Mouse (Mus musculus): ENCODE measurements at regions not wholly inside any gene's neighbourhood (a gene's known extent, or its start where the extent isn't known, plus 50 kb on each side); places are given as distances from the start of the nearest gene placed in this dataset.

DNA sequence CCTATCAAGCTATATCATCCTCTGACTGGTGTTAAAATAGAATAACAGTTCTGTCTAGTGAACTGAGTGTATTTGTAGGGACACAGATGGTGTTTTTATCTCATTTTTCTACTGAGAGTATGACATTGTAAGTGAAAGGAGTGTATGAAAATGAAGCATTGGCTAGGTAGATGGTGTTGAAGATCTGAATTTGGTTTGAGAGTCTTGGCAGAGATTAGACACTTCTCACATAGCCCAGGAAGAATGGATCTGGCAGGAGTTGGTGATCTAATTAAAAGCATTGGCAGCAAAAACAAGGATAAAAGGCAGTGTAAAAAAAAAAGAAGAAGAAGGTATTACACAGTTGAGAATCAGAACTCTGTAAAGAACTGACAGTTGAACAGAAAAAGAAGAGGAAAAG, 900.4 kb upstream of the Pabpc4l start:
- intact Hi-C loops (cut with DNase I) = no loop called here
- DNase-seq (ENCODE audit: extremely low spot score in 1 of 2, low spot score in 2 of 2) = no peak
- Histone ChIP-seq H3K4me3 (no peak overlapping the region), H3K27ac (no peak overlapping the region)
- TF ChIP-seq CTCF (IDR thresholded peaks at IDR 0.05) = no peak

- Histone ChIP-seq H3K4me3 (no peak overlapping the region), H3K27ac (no peak overlapping the region)
- DNase-seq (ENCODE audit: extremely low spot score in 1 of 2, low spot score in 2 of 2) = no peak
- intact Hi-C loops (cut with DNase I) = no loop called here
- no peak for TF ChIP-seq CTCF (IDR thresholded peaks at IDR 0.05)
These were observed 868.5 kb upstream of the Pabpc4l start for GRCm38 (mm10) chr3:47316356-47317028.

- Histone ChIP-seq H3K4me3 (no peak overlapping the region), H3K27ac (no peak overlapping the region)
- no peak for TF ChIP-seq CTCF (IDR thresholded peaks at IDR 0.05)
- no peak for DNase-seq (ENCODE audit: extremely low spot score in 1 of 2, low spot score in 2 of 2)
- intact Hi-C loops (cut with DNase I) = loop anchor here (1.0 kb wide), 1 partner anchor 9 kb away; no protein-coding TSS in a partner anchor
These were observed 833.8 kb upstream of the Pabpc4l start for GRCm38 (mm10) chr3:47281783-47282182.

- intact Hi-C loops (cut with DNase I) = no loop called here
- no peak for TF ChIP-seq CTCF (IDR thresholded peaks at IDR 0.05)
These were observed 832.3 kb upstream of the Pabpc4l start for GRCm38 (mm10) chr3:47280270-47280669.

DNA sequence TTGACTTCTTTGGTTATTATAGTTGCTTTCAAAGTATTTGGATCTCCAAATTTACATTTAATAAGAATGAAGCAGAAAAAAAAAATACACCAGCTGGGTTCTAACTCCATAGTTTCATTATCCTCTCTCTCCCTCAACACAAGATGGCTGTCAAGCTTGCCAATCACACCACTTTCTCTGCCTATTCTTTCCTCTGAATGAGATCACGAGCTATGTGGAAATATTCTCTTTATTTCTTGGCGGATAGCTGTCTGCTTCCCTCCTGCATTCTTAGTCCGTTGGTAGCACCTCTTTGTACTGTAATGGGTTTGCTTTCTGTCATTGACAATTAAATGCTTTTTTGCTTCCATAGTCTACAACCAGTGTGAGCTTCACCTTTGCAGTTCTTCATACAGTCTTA, 793.0 kb upstream of the Pabpc4l start:
- Histone ChIP-seq H3K27ac (no peak overlapping the region), H3K4me3 (no peak overlapping the region)
- no peak for DNase-seq (ENCODE audit: extremely low spot score in 1 of 2, low spot score in 2 of 2)
- TF ChIP-seq CTCF (IDR thresholded peaks at IDR 0.05) = no peak
- intact Hi-C loops (cut with DNase I) = no loop called here

More at GRCm38 (mm10) chr3:47280270-47280669, 832.3 kb upstream of the Pabpc4l start:
- no peak overlapping the region for H3K4me3 ChIP-seq
- DNase-seq (ENCODE audit: extremely low spot score in 1 of 2, low spot score in 2 of 2) = no peak
- no peak overlapping the region for H3K27ac ChIP-seq

- TF ChIP-seq CTCF (IDR thresholded peaks at IDR 0.05) = no peak; the same call in 1 of the 2 replicates
- H3K27ac ChIP-seq = no peak overlapping the region
These were observed 782.2 kb upstream of the Pabpc4l start for GRCm38 (mm10) chr3:47230234-47230633.

GRCm38 (mm10) chr3:47218587-47218986, 770.6 kb upstream of the Pabpc4l start:
- DNase-seq (ENCODE audit: extremely low spot score in 1 of 2, low spot score in 2 of 2) = no peak
- no peak overlapping the region for H3K27ac ChIP-seq
- intact Hi-C loops (cut with DNase I) = no loop called here
- TF ChIP-seq CTCF (IDR thresholded peaks at IDR 0.05) = no peak
- H3K4me3 ChIP-seq = no peak overlapping the region

More at GRCm38 (mm10) chr3:47230234-47230633, 782.2 kb upstream of the Pabpc4l start:
- intact Hi-C loops (cut with DNase I) = no loop called here
- no peak for DNase-seq (ENCODE audit: extremely low spot score in 1 of 2, low spot score in 2 of 2)
- no peak overlapping the region for H3K4me3 ChIP-seq

DNA sequence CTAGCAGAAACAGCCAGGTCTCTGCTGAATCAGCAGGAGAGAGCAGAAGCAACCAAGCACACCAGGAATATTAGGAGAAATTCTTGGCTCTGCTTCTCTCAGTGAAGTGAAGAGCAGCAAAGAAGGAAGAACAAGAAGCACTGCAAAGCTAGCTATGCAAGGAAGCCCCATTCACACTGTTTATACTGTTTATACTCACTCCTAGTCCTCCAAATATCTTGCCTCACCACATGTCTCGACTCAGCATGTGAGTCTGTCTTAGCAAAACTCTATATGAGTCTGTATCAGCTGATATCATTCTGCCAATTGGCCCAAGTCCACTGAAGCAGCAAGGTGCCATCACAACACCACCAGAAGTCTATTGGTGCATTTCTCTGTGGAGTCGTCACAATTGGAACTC, 765.1 kb upstream of the Pabpc4l start:
- Histone ChIP-seq H3K4me3 (no peak overlapping the region), H3K27ac (no peak overlapping the region)
- TF ChIP-seq CTCF (IDR thresholded peaks at IDR 0.05) = no peak
- intact Hi-C loops (cut with DNase I) = no loop called here
- no peak for DNase-seq (ENCODE audit: extremely low spot score in 1 of 2, low spot score in 2 of 2)

GRCm38 (mm10) chr3:47197584-47197983, 749.6 kb upstream of the Pabpc4l start:
- H3K4me3 ChIP-seq = no peak overlapping the region
- TF ChIP-seq CTCF (IDR thresholded peaks at IDR 0.05) = no peak
- no peak for DNase-seq (ENCODE audit: extremely low spot score in 1 of 2, low spot score in 2 of 2)
- intact Hi-C loops (cut with DNase I) = no loop called here
- no peak overlapping the region for H3K27ac ChIP-seq

DNA sequence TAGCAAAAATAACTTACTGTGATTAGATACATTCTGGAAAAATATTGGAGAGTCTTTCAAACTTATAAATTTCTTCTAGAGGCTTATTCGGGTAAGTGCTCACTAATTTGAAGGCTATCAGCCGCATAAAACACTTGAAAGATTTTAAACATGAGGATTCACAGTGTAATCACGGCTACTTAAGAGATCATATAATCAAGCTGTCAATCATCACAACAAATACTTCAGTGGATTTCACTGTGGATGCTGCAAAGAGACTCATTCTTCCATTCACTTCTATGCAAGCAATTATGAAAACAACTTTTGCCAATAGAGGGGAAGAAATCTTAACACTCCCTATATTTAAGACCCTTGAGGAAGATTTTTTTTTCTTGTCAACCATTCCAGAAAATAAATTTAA, 736.2 kb upstream of the Pabpc4l start:
- no peak for DNase-seq (ENCODE audit: extremely low spot score in 1 of 2, low spot score in 2 of 2)
- no peak for TF ChIP-seq CTCF (IDR thresholded peaks at IDR 0.05)
- Histone ChIP-seq H3K27ac (no peak overlapping the region), H3K4me3 (no peak overlapping the region)
- intact Hi-C loops (cut with DNase I) = no loop called here

DNA sequence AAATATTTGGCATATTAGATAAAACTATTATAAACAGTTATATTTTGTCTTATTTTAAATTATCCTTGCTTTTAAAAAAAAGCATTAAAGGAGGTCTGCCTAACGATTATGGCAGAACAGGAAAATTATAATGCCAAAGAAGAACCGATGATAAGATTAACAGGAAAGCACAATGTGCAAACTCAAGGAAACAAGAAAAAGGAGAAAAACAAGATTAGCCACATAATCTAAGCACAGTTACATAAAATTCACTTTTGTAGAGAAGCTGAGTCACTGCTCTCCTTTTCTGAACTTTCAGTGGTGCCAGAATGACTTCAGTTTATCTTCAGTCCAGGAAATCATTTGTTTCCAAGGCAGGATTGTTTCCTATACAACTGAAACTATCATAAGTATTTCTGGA, 734.7 kb upstream of the Pabpc4l start:
- no peak for TF ChIP-seq CTCF (IDR thresholded peaks at IDR 0.05)
- Histone ChIP-seq H3K4me3 (no peak overlapping the region), H3K27ac (no peak overlapping the region)
- DNase-seq (ENCODE audit: extremely low spot score in 1 of 2, low spot score in 2 of 2) = no peak
- intact Hi-C loops (cut with DNase I) = no loop called here

DNA sequence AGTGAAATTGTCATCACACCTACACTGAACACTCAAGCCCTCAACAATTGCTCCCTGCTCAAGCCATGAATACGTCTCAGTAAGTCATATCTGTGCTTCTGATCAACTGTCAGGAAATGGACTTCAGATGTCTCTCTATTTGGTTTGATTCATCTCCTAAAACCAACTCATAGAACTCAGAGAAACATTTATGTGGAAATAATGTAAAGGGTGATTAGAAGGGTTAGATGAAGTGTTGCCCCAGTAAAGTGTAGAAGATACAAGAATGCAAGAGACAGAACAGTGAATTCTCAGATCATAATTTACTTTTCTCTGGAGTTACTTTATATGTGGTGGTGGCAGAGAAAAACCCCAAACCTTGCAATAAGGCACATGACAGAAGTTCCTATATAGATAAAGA, 732.4 kb upstream of the Pabpc4l start:
- DNase-seq (ENCODE audit: extremely low spot score in 1 of 2, low spot score in 2 of 2) = no peak
- no peak overlapping the region for H3K4me3 ChIP-seq
- intact Hi-C loops (cut with DNase I) = no loop called here
- no peak for TF ChIP-seq CTCF (IDR thresholded peaks at IDR 0.05)
- no peak overlapping the region for H3K27ac ChIP-seq

Data from left cerebral cortex, adult 2 months (tissue).